Mouse (Mus musculus) lung, embryonic 16.5 days (tissue): ENCODE results near the gene Adamts4. TPM values are rescaled to one million over a fixed set of nuclear protein-coding genes. Genes with fewer than 3 reads are reported as not detected.

ENCODE experiments used
- ATAC-seq: fragments of 200-750 bp; cut with Nextera tagmentation; 2 replicates; pipeline ENCODE4 v1.8.0; 2017; ENCODE audit warnings: low read depth, mild to moderate bottlenecking, moderate library complexity
- H3K27ac ChIP-seq: fragments of 300-500 bp; sonication (generic); 2 replicates; pipeline ENCODE4 v1.5.1; 2014; ENCODE audit warnings: mild to moderate bottlenecking, control low read depth, low read length
- H3K27me3 ChIP-seq: fragments of 300-500 bp; sonication (generic); 2 replicates; pipeline ENCODE4 v1.6.1; 2014; ENCODE audit warnings: low read depth, low read length, mixed read lengths; ENCODE audit not compliant: control insufficient read depth, insufficient read depth
- H3K36me3 ChIP-seq: fragments of 300-500 bp; sonication (generic); 2 replicates; pipeline ENCODE4 v1.6.1; 2014; ENCODE audit warnings: low read length; ENCODE audit not compliant: control insufficient read depth, insufficient read depth
- H3K4me1 ChIP-seq: fragments of 300-500 bp; sonication (generic); replicated peaks from 2 replicates; pipeline ENCODE4 v1.6.1; 2014; ENCODE audit warnings: low read length, mixed read lengths; ENCODE audit not compliant: control insufficient read depth, insufficient read depth
- H3K4me2 ChIP-seq: fragments of 300-500 bp; sonication (generic); 2 replicates; pipeline ENCODE4 v1.6.1; 2014; ENCODE audit warnings: low read depth, low read length, control low read depth
- H3K4me3 ChIP-seq: fragments of 300-500 bp; sonication (generic); 2 replicates; pipeline ENCODE4 v1.5.1; 2014; ENCODE audit warnings: mild to moderate bottlenecking, low read length, control low read depth
- H3K9ac ChIP-seq: fragments of 300-500 bp; sonication (generic); 2 replicates; pipeline ENCODE4 v1.6.1; 2014; ENCODE audit warnings: low read length, control low read depth
- H3K9me3 ChIP-seq: fragments of 300-500 bp; sonication (generic); 2 replicates; pipeline ENCODE4 v1.6.1; 2016; ENCODE audit warnings: low read length; ENCODE audit not compliant: control insufficient read depth
- WGBS: fragments of 180-500 bp; shearing (Covaris S2); extraction: QIAGEN DNeasy Blood & Tissue Kit; methylation state at CpG from one replicate; pipeline ENCODE4 v1.1.7; 2014; 5-methylcytosine and 5-hydroxymethylcytosine counted together
- polyA plus RNA-seq: library from polyadenylated mRNA; unstranded; fragments of >200 nt; fragmentation: Nextera tagmentation; extraction: Ambion mirVana; gene quantifications from 2 replicates; pipeline ENCODE4 v1.2.1, GENCODE M21; 2015

The Adamts4 gene
- polyA plus RNA-seq, 1 experiment from 2014 or later = 9.2 TPM

DNA sequence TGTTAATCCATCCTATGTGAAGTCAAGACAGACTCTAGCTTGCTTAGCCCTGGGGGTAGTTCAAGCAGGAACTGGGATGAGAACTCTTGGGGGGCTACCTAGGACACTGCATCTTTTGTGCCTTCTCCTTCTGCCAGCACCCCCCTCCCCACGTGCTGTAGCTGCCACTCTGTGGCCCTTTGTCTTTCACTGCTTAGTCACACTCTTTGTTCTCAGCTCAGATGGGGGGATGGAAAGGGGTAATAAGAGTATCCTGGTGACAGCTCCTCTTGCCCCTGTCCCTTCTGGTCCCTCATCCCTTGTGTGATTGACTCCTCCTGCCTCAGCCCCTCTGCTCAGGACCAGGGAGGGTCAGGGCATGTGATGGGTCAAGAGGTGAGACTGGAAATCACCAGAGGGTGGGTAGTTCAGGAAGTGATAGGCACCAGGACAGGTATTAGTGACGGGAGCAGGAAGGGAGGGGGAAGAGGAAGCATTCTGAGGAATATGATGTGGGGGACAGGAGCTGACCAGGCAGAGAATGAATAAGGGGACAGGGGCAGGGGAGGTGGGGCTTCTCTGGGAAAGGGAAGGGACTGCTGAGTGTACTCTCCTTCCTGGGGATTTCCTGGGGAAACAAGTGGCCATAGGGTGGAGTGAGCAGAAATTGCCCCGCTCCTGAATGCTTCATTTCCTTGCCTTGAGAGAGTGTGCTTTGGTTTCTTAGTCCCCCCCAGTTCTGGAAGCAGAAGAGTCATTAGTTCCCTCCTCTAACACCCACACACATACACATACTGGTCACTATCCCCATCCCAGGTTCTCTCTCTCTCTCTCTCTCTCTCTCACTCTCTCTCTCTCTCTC, 1.6 kb upstream of the Adamts4 start:
- Histone ChIP-seq H3K36me3 (peaks cover 11% of the 10 kb centered on the region; the same call in 1 of the 2 replicates), H3K9ac (no peak overlapping the region), H3K4me3 (no peak overlapping the region), H3K4me1 (peaks cover 48% of the 10 kb centered on the region), H3K27me3 (no peaks in the 10 kb centered on the region), H3K27ac (peak overlapping the region; percentile 96), H3K4me2 (0 out of 2 replicates have a peak overlapping the region, but pooled peaks have one; percentile 8), H3K9me3 (no peaks in the 10 kb centered on the region)
- 60% methylated on average over 3 of the region's 3 CpGs for whole genome bisulfite sequencing
- ATAC-seq = no peak

- H3K4me3 ChIP-seq = peak within 1 kb of the TSS; percentile 42
- H3K9me3 ChIP-seq = no peaks in the 10 kb centered on the region
- no peak for ATAC-seq
- H3K9ac ChIP-seq = peak within 1 kb of the TSS; percentile 34
- peak within 1 kb of the TSS; percentile 96 for H3K27ac ChIP-seq
- H3K27me3 ChIP-seq = no peaks in the 10 kb centered on the region
- H3K4me1 ChIP-seq = peaks cover 43% of the 10 kb centered on the region
- peak within 1 kb of the TSS; percentile 60 for H3K4me2 ChIP-seq
- H3K36me3 ChIP-seq = no peaks in the 10 kb centered on the region
- 19% methylated on average over 26 of the region's 26 CpGs for WGBS
These were observed 716 bp downstream of the Adamts4 start, which contains the start of gene Ndufs2 for GRCm38 (mm10) chr1:171250680-171251593. Ndufs2 (minus strand) TSS chr1:171251388.

- H3K27me3 ChIP-seq = no peaks in the 10 kb centered on the region
- peak overlapping the region; percentile 34 for H3K9ac ChIP-seq
- peak; percentile 46 for ATAC-seq
- H3K4me3 ChIP-seq = peak overlapping the region; percentile 42
- H3K27ac ChIP-seq = peak overlapping the region; percentile 96
- no peaks in the 10 kb centered on the region for H3K9me3 ChIP-seq
- H3K36me3 ChIP-seq = no peaks in the 10 kb centered on the region
- 16% methylated on average over 13 of the region's 13 CpGs for WGBS
- peak overlapping the region; percentile 60 for H3K4me2 ChIP-seq
- peaks cover 39% of the 10 kb centered on the region for H3K4me1 ChIP-seq
These were observed 1.5 kb downstream of the Adamts4 start for GRCm38 (mm10) chr1:171251594-171252324.

DNA sequence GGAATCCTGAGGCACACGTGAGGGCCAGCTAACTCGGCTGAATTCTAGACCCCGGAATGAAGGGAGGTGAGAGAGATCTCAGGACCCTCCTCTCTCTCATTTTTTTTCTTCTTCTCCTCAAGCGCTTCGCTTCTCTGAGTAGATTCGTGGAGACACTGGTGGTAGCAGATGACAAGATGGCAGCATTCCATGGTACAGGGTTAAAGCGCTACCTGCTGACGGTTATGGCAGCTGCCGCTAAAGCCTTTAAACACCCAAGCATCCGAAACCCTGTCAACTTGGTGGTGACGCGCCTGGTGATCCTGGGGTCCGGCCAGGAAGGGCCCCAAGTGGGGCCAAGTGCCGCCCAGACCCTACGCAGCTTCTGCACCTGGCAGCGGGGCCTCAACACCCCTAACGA, 2.2 kb downstream of the Adamts4 start:
- no peak for ATAC-seq
- Histone ChIP-seq H3K4me3 (0 out of 2 replicates have a peak overlapping the region, but pooled peaks have one; percentile 42), H3K27ac (peak overlapping the region; percentile 96), H3K9ac (peak overlapping the region; percentile 34), H3K4me1 (peaks cover 39% of the 10 kb centered on the region), H3K27me3 (no peaks in the 10 kb centered on the region), H3K36me3 (no peaks in the 10 kb centered on the region), H3K4me2 (peak overlapping the region; percentile 60; the same call in 1 of the 2 replicates), H3K9me3 (no peaks in the 10 kb centered on the region)
- 44% methylated on average over 17 of the region's 17 CpGs for WGBS

- no peak overlapping the region for H3K4me2 ChIP-seq
- H3K4me3 ChIP-seq = no peak overlapping the region
- H3K27me3 ChIP-seq = no peaks in the 10 kb centered on the region
- H3K27ac ChIP-seq = no peak overlapping the region
- no peak overlapping the region for H3K9ac ChIP-seq
- whole genome bisulfite sequencing = 86% methylated on average over 24 of the region's 24 CpGs
- no peak for ATAC-seq
- no peaks in the 10 kb centered on the region for H3K36me3 ChIP-seq
- no peaks in the 10 kb centered on the region for H3K9me3 ChIP-seq
- peaks cover 22% of the 10 kb centered on the region for H3K4me1 ChIP-seq
These were observed 6.0 kb downstream of the Adamts4 start for GRCm38 (mm10) chr1:171256095-171256818.

DNA sequence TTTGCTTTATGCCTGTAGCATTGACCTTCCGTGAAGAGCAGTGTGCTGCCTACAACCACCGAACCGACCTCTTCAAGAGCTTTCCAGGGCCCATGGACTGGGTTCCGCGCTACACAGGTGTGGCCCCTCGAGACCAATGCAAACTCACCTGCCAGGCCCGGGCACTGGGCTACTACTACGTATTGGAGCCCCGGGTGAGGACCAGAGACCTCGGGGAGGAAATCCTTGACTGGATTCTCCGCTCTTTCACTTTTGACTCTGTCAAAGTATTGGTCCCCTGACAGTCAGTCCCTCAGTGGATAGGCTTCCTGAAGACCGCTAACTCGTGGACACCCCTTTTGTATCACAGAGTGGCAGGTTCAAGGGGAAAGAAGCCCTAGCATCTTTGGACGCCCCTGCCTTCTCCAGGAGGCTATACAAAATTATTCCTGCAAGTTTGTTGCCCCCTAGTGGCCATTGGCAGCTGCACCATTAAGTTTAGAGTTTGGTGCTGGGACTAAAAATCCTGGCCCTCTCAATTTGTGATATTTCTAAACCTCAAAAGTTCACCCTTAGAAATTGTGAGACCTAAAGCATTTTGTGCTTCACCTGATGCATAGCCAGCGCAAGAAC, 6.8 kb downstream of the Adamts4 start:
- Histone ChIP-seq H3K4me3 (no peak overlapping the region), H3K27me3 (no peaks in the 10 kb centered on the region), H3K4me2 (no peak overlapping the region), H3K27ac (no peak overlapping the region), H3K4me1 (peaks cover 24% of the 10 kb centered on the region), H3K36me3 (no peaks in the 10 kb centered on the region), H3K9ac (no peak overlapping the region), H3K9me3 (no peaks in the 10 kb centered on the region)
- WGBS = 56% methylated on average over 15 of the region's 15 CpGs
- no peak for ATAC-seq

DNA sequence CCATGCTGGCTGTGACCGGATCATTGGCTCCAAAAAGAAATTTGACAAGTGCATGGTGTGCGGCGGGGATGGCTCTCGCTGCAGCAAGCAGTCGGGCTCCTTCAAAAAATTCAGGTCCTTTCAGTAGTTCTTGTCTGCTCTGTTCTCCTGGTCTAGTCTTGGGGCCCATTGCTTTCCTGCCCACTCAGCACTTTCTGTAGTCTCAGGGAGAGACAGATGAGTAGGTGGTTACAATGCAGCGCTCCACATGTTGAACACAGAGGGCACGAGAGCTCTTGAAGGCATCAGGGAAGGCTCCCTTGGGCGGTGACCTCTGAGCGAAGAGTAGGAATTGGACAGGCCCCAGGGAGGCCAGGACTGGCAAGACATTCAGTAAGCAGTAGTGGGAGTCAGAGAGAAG, 7.6 kb downstream of the Adamts4 start:
- Histone ChIP-seq H3K36me3 (no peaks in the 10 kb centered on the region), H3K4me2 (no peak overlapping the region), H3K27ac (no peak overlapping the region), H3K4me3 (no peak overlapping the region), H3K4me1 (peaks cover 27% of the 10 kb centered on the region), H3K9me3 (no peaks in the 10 kb centered on the region), H3K9ac (no peak overlapping the region), H3K27me3 (no peaks in the 10 kb centered on the region)
- ATAC-seq = no peak
- 81% methylated on average over 9 of the region's 9 CpGs for WGBS

DNA sequence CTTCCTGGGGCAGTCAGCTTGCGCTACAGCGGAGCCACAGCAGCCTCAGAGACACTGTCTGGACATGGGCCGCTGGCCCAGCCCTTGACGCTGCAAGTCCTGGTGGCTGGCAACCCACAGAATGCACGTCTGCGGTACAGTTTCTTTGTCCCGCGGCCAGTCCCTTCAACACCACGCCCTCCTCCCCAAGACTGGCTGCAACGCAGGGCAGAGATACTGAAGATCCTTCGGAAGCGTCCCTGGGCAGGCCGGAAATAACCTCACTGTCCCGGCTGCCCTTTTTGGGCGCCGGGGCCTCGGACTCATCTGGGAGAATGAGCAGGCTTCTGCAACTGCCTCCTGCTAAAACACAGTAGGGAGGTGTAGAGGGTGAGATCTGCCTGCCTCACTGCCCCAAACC, 8.7 kb downstream of the Adamts4 start:
- H3K4me2 ChIP-seq = no peak overlapping the region
- 76% methylated on average over 17 of the region's 17 CpGs for WGBS
- H3K27me3 ChIP-seq = no peaks in the 10 kb centered on the region
- peaks cover 31% of the 10 kb centered on the region for H3K4me1 ChIP-seq
- ATAC-seq = no peak
- H3K9me3 ChIP-seq = no peaks in the 10 kb centered on the region
- H3K9ac ChIP-seq = no peak overlapping the region
- H3K4me3 ChIP-seq = no peak overlapping the region
- H3K36me3 ChIP-seq = no peaks in the 10 kb centered on the region
- H3K27ac ChIP-seq = no peak overlapping the region
